Mouse (Mus musculus): ENCODE data around the gene Usp11.

Gene Usp11

GRCm38 (mm10) chrX:20703741-20704290 lies at the start of gene Usp11:
Gene Usp11, plus strand, starts transcription at chrX:20703906.
- DNase-seq: no peak

GRCm38 (mm10) chrX:20657593-20657992 lies 46.1 kb upstream of the Usp11 start:
- DNase-seq: no peak

DNA sequence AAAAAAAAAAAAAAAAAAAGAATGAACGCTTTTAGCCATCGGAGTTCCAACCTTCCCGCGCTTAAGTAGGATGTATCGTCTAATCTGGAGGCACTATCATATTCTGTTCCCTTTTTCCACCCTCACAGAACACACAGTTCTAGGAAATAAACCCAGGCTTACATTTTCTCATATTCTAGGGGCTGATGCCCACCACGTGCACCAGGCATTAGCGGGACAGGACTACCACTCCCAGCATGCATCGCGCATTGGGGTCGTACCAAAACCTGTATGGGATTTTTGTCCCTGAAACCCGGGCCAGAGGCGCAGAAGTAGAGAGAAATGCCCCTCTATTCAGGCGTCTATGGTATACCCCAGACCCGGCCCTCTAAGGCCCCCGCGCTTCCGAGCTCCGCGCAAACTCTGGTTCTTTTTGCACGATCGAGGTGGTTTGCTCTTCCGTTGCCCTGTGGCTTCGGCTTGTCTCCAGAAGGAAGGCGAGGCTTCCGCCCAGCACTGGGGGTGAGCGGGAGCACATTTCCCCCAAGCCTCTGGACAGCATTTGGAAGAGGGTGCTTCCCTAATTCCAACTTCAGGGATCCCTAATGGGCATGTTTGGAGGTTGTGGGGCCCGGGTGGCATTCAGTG lies 45.6 kb upstream of the Usp11 start, which contains the start of gene Uba1:
TSS of gene Uba1 (plus strand) at position 301 of the 627 bp plus-strand sequence.
- DNase-seq: peak; percentile 80

- no peak for DNase-seq
Observed at GRCm38 (mm10) chrX:20658891-20659406, 44.8 kb upstream of the Usp11 start.

DNA sequence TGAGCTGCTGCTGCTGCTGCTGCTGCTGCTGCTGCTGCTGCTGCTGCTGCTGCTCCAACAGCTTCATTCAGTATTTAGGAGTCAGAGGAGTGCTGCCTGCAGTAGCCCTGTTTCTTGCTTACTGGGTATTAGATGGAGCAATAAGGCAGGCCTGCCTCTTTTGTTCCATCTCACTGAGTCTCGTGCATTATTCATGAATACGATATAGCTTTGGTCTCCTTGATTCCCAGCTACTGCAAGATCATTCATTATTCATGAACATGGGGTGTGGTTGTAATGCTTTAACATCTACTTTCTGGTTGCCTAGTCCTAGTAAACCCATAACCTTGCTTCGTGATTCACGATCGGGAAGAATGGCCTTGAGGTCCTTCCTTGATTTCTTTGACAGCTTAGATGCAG lies 41.4 kb upstream of the Usp11 start:
- DNase-seq: no peak

DNA sequence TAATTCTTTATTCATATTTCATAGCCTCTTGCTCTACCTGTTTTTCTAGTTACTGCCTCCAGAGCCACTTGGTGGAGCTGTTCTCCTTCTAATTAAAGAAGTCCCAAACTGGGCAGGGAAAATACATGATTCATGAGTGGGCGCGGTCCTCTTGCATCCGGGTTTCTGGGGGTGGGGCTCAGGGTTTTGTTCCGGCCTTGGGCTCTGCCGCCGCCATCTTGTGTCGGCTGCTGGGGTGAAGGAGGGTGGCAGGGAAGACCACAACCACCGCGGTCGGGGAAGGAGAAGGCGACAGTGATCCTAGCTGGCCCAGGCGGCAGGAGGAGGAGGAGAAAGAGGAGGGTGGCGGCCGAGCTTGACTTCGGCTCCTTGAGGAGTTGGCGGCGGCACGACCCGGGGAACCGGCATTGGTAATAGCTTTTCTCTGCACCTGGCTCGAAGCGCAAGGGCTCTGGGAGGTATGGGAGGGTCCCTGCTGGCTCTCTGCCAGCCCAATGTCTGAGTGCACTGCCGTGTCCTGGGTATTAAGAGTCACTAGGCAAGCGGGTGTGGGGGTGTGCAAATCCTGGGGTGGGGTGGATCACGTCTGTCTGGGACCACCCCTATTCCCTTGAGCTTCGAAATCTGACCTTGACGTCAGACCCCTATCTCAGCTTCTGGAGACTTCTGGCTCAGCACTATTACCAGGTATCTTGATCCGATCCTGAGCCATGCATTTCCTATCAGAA lies 40.8 kb upstream of the Usp11 start:
- peak; percentile 96 for DNase-seq

- peak; percentile 13 for DNase-seq
Observed at GRCm38 (mm10) chrX:20663444-20663790, 40.3 kb upstream of the Usp11 start.

DNA sequence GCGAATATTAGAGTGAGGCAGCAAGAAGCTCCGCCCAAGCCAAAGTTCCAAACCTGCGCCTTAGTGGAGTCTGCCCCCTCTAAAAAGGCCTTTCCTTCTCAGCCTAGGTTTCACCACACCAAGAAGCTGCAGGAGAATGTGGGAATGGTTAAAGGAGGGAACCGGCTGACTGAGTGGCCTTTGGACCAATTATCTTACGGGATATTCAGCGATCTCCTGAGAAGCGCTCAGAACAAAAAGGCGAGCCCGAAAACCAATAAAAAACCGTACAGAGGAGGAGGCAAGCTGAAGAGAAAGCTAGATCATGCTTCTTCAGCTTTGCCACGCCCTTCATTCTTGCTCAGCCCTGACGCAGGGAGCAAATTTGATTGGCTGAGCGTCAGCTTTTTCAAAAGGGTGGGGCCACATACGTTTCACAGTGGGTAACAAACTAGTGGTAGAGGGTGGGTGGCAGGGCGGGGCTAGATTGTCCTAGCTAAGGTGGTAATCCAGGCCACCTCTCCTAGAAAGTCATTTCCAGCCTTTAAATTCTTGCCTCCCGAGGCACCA lies 16.1 kb upstream of the Usp11 start, which contains the start of gene Cdk16:
TSS of gene Cdk16 (plus strand) at position 436 of the 549 bp plus-strand sequence.
- peak; percentile 96 for DNase-seq

GRCm38 (mm10) chrX:20688068-20688547 lies 15.6 kb upstream of the Usp11 start:
- DNase-seq: peak; percentile 86

- peak; percentile 71 for DNase-seq
Observed at GRCm38 (mm10) chrX:20688615-20689014, 15.1 kb upstream of the Usp11 start.

DNA sequence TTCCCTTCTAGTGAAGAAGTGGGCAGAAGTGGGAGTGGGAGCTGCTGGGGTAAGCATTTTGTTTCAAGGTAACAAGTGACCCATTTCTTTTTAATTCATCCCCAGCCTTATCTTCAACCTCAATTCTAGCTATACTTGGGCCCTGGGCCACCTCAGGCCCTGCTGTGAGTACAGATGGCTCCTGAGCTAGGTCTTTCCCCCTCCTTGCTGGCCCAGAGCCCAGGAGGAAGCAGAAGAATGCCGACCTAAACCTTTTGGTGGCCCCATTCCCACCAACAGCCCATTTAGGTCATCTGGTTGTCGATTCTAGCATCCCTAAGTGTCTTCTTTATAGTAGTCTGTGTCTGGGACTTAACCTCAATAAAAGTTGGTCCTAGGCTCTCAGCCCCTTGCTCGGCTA lies 12.1 kb upstream of the Usp11 start:
- DNase-seq: no peak

- no peak for DNase-seq
Observed at GRCm38 (mm10) chrX:20692616-20693015, 11.1 kb upstream of the Usp11 start.

DNA sequence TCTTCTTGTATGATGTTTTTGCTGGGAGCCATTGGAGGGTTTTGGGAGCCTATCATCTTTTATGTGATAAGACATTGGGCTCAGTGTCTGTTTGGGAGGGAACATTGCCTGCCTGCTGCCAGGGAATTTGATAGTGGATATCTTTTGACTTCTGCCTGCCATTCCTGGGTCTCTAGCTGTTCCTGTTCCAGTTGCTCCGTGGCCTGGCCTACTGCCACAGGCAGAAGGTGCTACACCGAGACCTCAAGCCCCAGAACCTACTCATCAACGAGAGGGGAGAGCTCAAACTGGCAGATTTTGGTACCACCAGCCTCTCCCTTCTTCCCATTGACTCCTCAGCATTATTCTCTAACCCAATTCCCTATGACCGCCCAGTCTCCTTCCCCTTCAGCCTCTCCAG lies 7.9 kb upstream of the Usp11 start:
- no peak for DNase-seq

DNA sequence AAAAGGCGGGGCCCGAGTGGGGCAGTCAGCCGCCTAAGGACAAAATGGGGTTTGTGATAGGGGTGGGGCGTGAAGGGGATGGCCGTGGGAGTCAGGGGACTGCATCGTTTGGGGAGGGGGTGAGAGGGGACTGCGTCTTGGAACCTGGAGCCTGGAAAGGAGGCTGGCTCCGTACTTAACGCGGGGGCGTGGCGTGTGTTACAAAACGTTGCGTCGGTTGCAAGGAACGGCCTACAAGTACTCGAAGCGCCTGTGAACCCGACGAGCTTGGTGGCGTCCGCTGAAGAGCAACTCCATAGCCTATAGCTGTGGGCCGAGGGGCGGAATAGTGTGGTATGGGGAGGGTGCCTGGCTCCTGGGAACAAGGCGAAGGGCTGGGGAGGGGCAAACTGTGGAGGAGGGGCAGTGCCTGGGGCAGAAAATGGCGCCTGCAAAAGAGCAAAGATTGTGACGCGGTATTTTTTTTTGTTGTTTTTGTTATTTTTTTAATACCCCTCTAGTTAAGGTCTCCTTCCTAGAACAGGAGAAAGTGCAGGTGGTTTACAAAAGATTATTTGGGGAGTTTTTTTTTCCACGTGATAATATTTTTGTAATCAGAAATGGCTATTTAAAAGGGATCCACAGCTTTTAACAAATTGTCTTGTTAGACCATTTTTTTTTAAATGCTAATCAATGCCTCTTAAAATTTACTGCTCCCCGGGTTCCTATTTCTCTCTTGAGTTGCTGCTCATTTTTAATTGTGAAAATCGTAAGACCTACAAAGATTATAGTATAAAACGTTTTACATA lies 783 bp downstream of the Usp11 start:
- peak; percentile 89 for DNase-seq

DNA sequence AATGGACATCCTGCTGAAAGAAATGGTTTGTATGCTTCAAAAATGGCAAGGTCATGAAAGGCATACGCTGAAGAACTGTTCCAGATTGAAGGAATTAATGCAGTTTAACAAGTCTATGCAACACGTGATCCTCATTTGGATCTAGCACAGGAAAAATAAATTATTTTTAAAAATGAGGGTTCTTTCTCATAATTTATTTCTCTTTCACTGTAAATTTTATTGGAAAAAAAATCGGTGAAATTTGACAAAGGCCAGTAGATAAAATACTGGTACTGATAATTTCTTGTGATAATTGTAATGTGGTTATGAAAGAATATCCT lies 1.3 kb downstream of the Usp11 start:
- no peak for DNase-seq

DNA sequence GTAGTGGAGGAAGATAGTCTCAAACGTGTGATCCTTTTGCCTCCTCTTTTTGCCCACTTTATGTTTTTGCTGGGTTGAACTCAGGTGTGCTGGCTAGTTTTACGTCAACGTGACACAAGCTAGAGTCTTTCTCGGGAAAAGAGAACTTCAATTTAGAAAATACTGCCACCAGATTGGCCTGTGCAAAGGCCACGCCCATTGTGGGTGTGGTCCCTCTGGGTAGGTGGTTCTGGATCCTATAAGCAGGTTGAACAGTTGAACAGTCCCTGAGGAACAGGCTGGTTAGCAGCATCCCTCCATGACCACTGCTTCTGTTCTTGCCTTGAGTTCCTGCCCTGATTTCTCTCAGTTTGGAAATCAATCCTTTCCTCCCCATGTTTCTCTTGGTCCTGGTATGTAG lies 25.0 kb downstream of the Usp11 start:
- no peak for DNase-seq

- peak; percentile 34 for DNase-seq
Observed at GRCm38 (mm10) chrX:20730048-20730447, 26.3 kb downstream of the Usp11 start.

GRCm38 (mm10) chrX:20736479-20736878 lies 32.8 kb downstream of the Usp11 start:
- DNase-seq: no peak

DNA sequence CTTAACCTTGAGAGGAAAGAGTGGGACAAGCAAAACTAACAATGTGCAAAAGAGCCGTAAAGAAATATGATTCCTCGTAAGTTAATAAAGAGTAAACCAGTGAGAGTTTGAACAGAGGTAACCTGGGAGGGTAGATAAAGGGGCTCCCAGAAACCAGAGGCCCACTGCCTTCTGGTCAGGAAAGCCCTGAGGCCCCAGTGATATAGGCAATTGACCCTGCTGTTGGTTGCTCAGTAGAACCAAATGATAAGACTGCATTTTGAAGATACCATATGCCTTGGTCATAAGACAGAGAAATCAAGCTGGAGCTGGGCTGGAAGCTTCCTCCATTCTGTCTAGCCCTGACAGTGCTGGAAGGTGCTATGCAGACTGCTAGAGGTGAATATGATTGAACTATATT lies 45.1 kb downstream of the Usp11 start:
- no peak for DNase-seq

- no peak for DNase-seq
Observed at GRCm38 (mm10) chrX:20761201-20761600, 57.5 kb downstream of the Usp11 start.
